Mouse (Mus musculus): ENCODE measurements around the gene Jpt2. TPM values are rescaled to one million over a fixed set of nuclear protein-coding genes. Genes with fewer than 3 reads are reported as not detected.
A peak's percentile ranks its signal among the peaks of the same experiment; 100 is the strongest.

Gene Jpt2
- polyA plus RNA-seq (2014; fragmentation: Nextera tagmentation; extraction: Ambion mirVana): 109 and 148 TPM in 2 replicates

GRCm38 (mm10) chr17:24960135-24960851, at the start of gene Jpt2:
Gene Jpt2, minus strand, starts transcription at chr17:24960689.
- Histone ChIP-seq H3K36me3 (ENCODE audit: control insufficient read depth, insufficient read depth, low read length) (peaks cover 34% of the 10 kb centered on the region), H3K9me3 (replicated peaks; ENCODE audit: control insufficient read depth, low read length) (no peaks in the 10 kb centered on the region), H3K27me3 (ENCODE audit: control insufficient read depth, insufficient read depth, low read length) (no peaks in the 10 kb centered on the region), H3K27ac (ENCODE audit: low read depth, low read length) (peak within 1 kb of the TSS; percentile 82), H3K4me1 (ENCODE audit: control insufficient read depth, insufficient read depth, low read length) (peaks cover 8% of the 10 kb centered on the region; the same call in 1 of the 2 replicates), H3K4me3 (ENCODE audit: low read depth, low read length) (peak within 1 kb of the TSS; percentile 91), H3K4me2 (peak within 1 kb of the TSS; percentile 60), H3K9ac (ENCODE audit: low read depth, low read length) (peak within 1 kb of the TSS; percentile 94)
- WGBS (ENCODE audit: insufficient replicate concordance): under 1% methylated on average over 57 of the region's 59 CpGs
- ATAC-seq (replicated peaks; ENCODE audit: insufficient number of reproducible peaks, low FRiP score, low TSS enrichment): peak; percentile 100

- H3K9ac ChIP-seq (ENCODE audit: low read depth, low read length): no peak overlapping the region
- no peak overlapping the region for H3K4me3 ChIP-seq (ENCODE audit: low read depth, low read length)
- peaks cover 26% of the 10 kb centered on the region; the same call in 1 of the 2 replicates for H3K36me3 ChIP-seq (ENCODE audit: control insufficient read depth, insufficient read depth, low read length)
- H3K27ac ChIP-seq (ENCODE audit: low read depth, low read length): no peak overlapping the region
- no peaks in the 10 kb centered on the region for H3K27me3 ChIP-seq (ENCODE audit: control insufficient read depth, insufficient read depth, low read length)
- no peaks in the 10 kb centered on the region for H3K4me1 ChIP-seq (ENCODE audit: control insufficient read depth, insufficient read depth, low read length)
- H3K9me3 ChIP-seq (replicated peaks; ENCODE audit: control insufficient read depth, low read length): no peaks in the 10 kb centered on the region
- ATAC-seq (replicated peaks; ENCODE audit: insufficient number of reproducible peaks, low FRiP score, low TSS enrichment): no peak
- no peak overlapping the region for H3K4me2 ChIP-seq
Measured at GRCm38 (mm10) chr17:25007480-25007879, 47.0 kb upstream of the Jpt2 start.

GRCm38 (mm10) chr17:25005102-25005501, 44.6 kb upstream of the Jpt2 start:
- Histone ChIP-seq H3K27me3 (ENCODE audit: control insufficient read depth, insufficient read depth, low read length) (no peaks in the 10 kb centered on the region), H3K4me3 (ENCODE audit: low read depth, low read length) (no peak overlapping the region), H3K27ac (ENCODE audit: low read depth, low read length) (no peak overlapping the region), H3K36me3 (ENCODE audit: control insufficient read depth, insufficient read depth, low read length) (peaks cover 24% of the 10 kb centered on the region), H3K9ac (ENCODE audit: low read depth, low read length) (no peak overlapping the region), H3K4me1 (ENCODE audit: control insufficient read depth, insufficient read depth, low read length) (no peaks in the 10 kb centered on the region), H3K4me2 (no peak overlapping the region), H3K9me3 (replicated peaks; ENCODE audit: control insufficient read depth, low read length) (no peaks in the 10 kb centered on the region)
- 98% methylated on average over 3 of the region's 3 CpGs for WGBS (ENCODE audit: insufficient replicate concordance)
- no peak for ATAC-seq (replicated peaks; ENCODE audit: insufficient number of reproducible peaks, low FRiP score, low TSS enrichment)

- no peak overlapping the region for H3K27ac ChIP-seq (ENCODE audit: low read depth, low read length)
- no peaks in the 10 kb centered on the region for H3K27me3 ChIP-seq (ENCODE audit: control insufficient read depth, insufficient read depth, low read length)
- no peak overlapping the region for H3K9ac ChIP-seq (ENCODE audit: low read depth, low read length)
- H3K4me2 ChIP-seq: no peak overlapping the region
- no peak for ATAC-seq (replicated peaks; ENCODE audit: insufficient number of reproducible peaks, low FRiP score, low TSS enrichment)
- H3K36me3 ChIP-seq (ENCODE audit: control insufficient read depth, insufficient read depth, low read length): peaks cover 56% of the 10 kb centered on the region
- H3K9me3 ChIP-seq (replicated peaks; ENCODE audit: control insufficient read depth, low read length): no peaks in the 10 kb centered on the region
- no peaks in the 10 kb centered on the region for H3K4me1 ChIP-seq (ENCODE audit: control insufficient read depth, insufficient read depth, low read length)
- WGBS (ENCODE audit: insufficient replicate concordance): 88% methylated on average over 6 of the region's 6 CpGs
- H3K4me3 ChIP-seq (ENCODE audit: low read depth, low read length): no peak overlapping the region
Measured at GRCm38 (mm10) chr17:24994721-24995120, 34.2 kb upstream of the Jpt2 start.

GRCm38 (mm10) chr17:24987221-24987620, 26.7 kb upstream of the Jpt2 start:
- no peaks in the 10 kb centered on the region for H3K9me3 ChIP-seq (replicated peaks; ENCODE audit: control insufficient read depth, low read length)
- no peaks in the 10 kb centered on the region for H3K4me1 ChIP-seq (ENCODE audit: control insufficient read depth, insufficient read depth, low read length)
- H3K27ac ChIP-seq (ENCODE audit: low read depth, low read length): no peak overlapping the region
- no peak for ATAC-seq (replicated peaks; ENCODE audit: insufficient number of reproducible peaks, low FRiP score, low TSS enrichment)
- no peak overlapping the region for H3K4me3 ChIP-seq (ENCODE audit: low read depth, low read length)
- H3K36me3 ChIP-seq (ENCODE audit: control insufficient read depth, insufficient read depth, low read length): peaks cover 44% of the 10 kb centered on the region
- WGBS (ENCODE audit: insufficient replicate concordance): 95% methylated on average over 6 of the region's 6 CpGs
- no peak overlapping the region for H3K4me2 ChIP-seq
- H3K27me3 ChIP-seq (ENCODE audit: control insufficient read depth, insufficient read depth, low read length): no peaks in the 10 kb centered on the region
- no peak overlapping the region for H3K9ac ChIP-seq (ENCODE audit: low read depth, low read length)

GRCm38 (mm10) chr17:24960852-24961715, 595 bp upstream of the Jpt2 start:
- WGBS (ENCODE audit: insufficient replicate concordance): 14% methylated on average over 21 of the region's 21 CpGs
- ATAC-seq (replicated peaks; ENCODE audit: insufficient number of reproducible peaks, low FRiP score, low TSS enrichment): no peak; the same call in 1 of the 2 replicates
- Histone ChIP-seq H3K36me3 (ENCODE audit: control insufficient read depth, insufficient read depth, low read length) (peaks cover 34% of the 10 kb centered on the region), H3K27me3 (ENCODE audit: control insufficient read depth, insufficient read depth, low read length) (no peaks in the 10 kb centered on the region), H3K4me3 (ENCODE audit: low read depth, low read length) (peak overlapping the region; percentile 91), H3K9ac (ENCODE audit: low read depth, low read length) (peak overlapping the region; percentile 61), H3K4me1 (ENCODE audit: control insufficient read depth, insufficient read depth, low read length) (peaks cover 8% of the 10 kb centered on the region; the same call in 1 of the 2 replicates), H3K4me2 (peak overlapping the region; percentile 60), H3K27ac (ENCODE audit: low read depth, low read length) (no peak overlapping the region; the same call in 1 of the 2 replicates), H3K9me3 (replicated peaks; ENCODE audit: control insufficient read depth, low read length) (no peaks in the 10 kb centered on the region)

- Histone ChIP-seq H3K9ac (ENCODE audit: low read depth, low read length) (peak overlapping the region; percentile 94), H3K4me2 (peak overlapping the region; percentile 60), H3K27ac (ENCODE audit: low read depth, low read length) (no peak overlapping the region), H3K27me3 (ENCODE audit: control insufficient read depth, insufficient read depth, low read length) (no peaks in the 10 kb centered on the region), H3K9me3 (replicated peaks; ENCODE audit: control insufficient read depth, low read length) (no peaks in the 10 kb centered on the region), H3K4me3 (ENCODE audit: low read depth, low read length) (peak overlapping the region; percentile 91), H3K36me3 (ENCODE audit: control insufficient read depth, insufficient read depth, low read length) (peaks cover 27% of the 10 kb centered on the region), H3K4me1 (ENCODE audit: control insufficient read depth, insufficient read depth, low read length) (peaks cover 8% of the 10 kb centered on the region; the same call in 1 of the 2 replicates)
- WGBS (ENCODE audit: insufficient replicate concordance): 65% methylated on average over 8 of the region's 8 CpGs
- no peak for ATAC-seq (replicated peaks; ENCODE audit: insufficient number of reproducible peaks, low FRiP score, low TSS enrichment)
Measured at GRCm38 (mm10) chr17:24959371-24959770, 1.1 kb downstream of the Jpt2 start.

GRCm38 (mm10) chr17:24953291-24953690, 7.2 kb downstream of the Jpt2 start:
- Histone ChIP-seq H3K4me3 (ENCODE audit: low read depth, low read length) (no peak overlapping the region), H3K27me3 (ENCODE audit: control insufficient read depth, insufficient read depth, low read length) (no peaks in the 10 kb centered on the region), H3K4me2 (no peak overlapping the region), H3K9me3 (replicated peaks; ENCODE audit: control insufficient read depth, low read length) (no peaks in the 10 kb centered on the region), H3K9ac (ENCODE audit: low read depth, low read length) (no peak overlapping the region), H3K27ac (ENCODE audit: low read depth, low read length) (no peak overlapping the region), H3K36me3 (ENCODE audit: control insufficient read depth, insufficient read depth, low read length) (peaks cover 26% of the 10 kb centered on the region), H3K4me1 (ENCODE audit: control insufficient read depth, insufficient read depth, low read length) (no peaks in the 10 kb centered on the region)
- WGBS (ENCODE audit: insufficient replicate concordance): 90% methylated on average over 2 of the region's 2 CpGs
- no peak for ATAC-seq (replicated peaks; ENCODE audit: insufficient number of reproducible peaks, low FRiP score, low TSS enrichment)
